Mouse (Mus musculus) olfactory bulb, adult 2 months (tissue): ENCODE results near the gene Mlkl. TPM values are rescaled to one million over a fixed set of nuclear protein-coding genes. Genes with fewer than 3 reads are reported as not detected.
"Not testable (repeated sequence)": the region's sequence is repeated elsewhere in the genome, so short reads cannot be mapped to it uniquely, and the experiment has no call there.

Experiments
- H3K27ac ChIP-seq: fragments of 200-500 bp; 2 replicates; pipeline ENCODE4 v1.5.1; 2012; ENCODE audit warnings: low read depth, low read length; ENCODE audit not compliant: insufficient read depth
- H3K4me1 ChIP-seq: fragments of 200-500 bp; 2 replicates; pipeline ENCODE4 v1.6.1; 2012; ENCODE audit warnings: low read length; ENCODE audit not compliant: control insufficient read depth, insufficient read depth
- H3K4me3 ChIP-seq: fragments of 200-500 bp; 2 replicates; pipeline ENCODE4 v1.5.1; 2012; ENCODE audit warnings: mild to moderate bottlenecking, low read depth, low read length, moderate library complexity; ENCODE audit not compliant: insufficient read depth
- CTCF ChIP-seq: fragments of 200-500 bp; IDR thresholded peaks from 2 replicates; pipeline ENCODE4 v1.5.1; 2012; ENCODE audit warnings: low read depth, mild to moderate bottlenecking, low read length, moderate library complexity; ENCODE audit not compliant: insufficient read depth
- POLR2A ChIP-seq: fragments of 200-500 bp; IDR thresholded peaks from 2 replicates; pipeline ENCODE4 v1.6.1; 2012; ENCODE audit warnings: mild to moderate bottlenecking, low read depth, low read length, moderate library complexity; ENCODE audit not compliant: insufficient read depth
- WGBS: fragments of 180-500 bp; shearing (Covaris S2); methylation state at CpG from one replicate; pipeline ENCODE4 v1.1.7; 2018; 5-methylcytosine and 5-hydroxymethylcytosine counted together
- polyA plus RNA-seq: library from polyadenylated mRNA; stranded (reverse); fragments of >200 nt; gene quantifications from 2 replicates; pipeline ENCODE4 v1.2.4, GENCODE M21; 2012; ENCODE audit warnings: low replicate concordance; ENCODE audit not compliant: missing spikeins, insufficient read depth, insufficient read length

Gene Mlkl
- polyA plus RNA-seq, 1 experiment: not detected

DNA sequence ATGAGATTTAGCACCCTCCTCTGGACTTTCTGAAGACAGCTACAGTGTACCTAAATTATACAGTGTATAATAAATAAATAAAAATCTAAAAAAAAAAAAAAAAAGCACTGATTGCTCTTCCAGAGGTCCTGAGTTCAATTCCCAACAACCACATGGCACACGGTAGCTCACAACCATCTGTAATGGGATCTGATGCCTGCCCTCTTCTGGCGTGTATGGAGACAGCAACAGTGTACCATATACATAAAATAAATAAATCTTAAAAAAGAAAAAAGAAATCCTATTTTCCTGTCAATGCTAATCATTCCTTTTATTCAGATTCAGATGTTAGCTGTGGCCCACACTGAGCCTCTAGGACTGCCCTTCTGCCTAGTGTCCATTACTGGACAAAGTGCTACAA lies 69.7 kb downstream of the Mlkl start:
- Histone ChIP-seq H3K4me3 (no peak overlapping the region), H3K4me1 (no peaks in the 10 kb centered on the region), H3K27ac (no peak overlapping the region)
- 77% methylated on average over 2 of the region's 2 CpGs for WGBS
- TF ChIP-seq POLR2A (no peak), CTCF (no peak)

DNA sequence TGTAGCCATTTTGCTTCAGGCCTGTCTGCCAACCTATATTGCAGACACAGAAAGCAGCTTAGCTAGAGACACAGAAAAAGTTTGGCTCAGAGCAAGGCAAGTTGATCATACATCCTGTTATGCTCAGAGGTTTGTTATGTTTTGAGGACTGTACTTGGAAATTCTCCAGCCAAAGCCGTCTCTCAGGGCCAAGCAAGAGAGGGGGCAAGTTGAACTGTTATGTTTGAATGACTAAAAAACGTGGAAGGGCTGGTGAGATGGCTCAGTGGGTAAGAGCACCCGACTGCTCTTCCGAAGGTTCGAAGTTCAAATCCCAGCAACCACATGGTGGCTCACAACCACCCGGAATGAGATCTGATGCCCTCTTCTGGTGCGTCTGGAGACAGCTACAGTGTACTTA lies 71.8 kb downstream of the Mlkl start:
- H3K27ac ChIP-seq, H3K4me3 ChIP-seq, H3K4me1 ChIP-seq: not testable (repeated sequence)
- WGBS: 79% methylated on average over 7 of the region's 7 CpGs

DNA sequence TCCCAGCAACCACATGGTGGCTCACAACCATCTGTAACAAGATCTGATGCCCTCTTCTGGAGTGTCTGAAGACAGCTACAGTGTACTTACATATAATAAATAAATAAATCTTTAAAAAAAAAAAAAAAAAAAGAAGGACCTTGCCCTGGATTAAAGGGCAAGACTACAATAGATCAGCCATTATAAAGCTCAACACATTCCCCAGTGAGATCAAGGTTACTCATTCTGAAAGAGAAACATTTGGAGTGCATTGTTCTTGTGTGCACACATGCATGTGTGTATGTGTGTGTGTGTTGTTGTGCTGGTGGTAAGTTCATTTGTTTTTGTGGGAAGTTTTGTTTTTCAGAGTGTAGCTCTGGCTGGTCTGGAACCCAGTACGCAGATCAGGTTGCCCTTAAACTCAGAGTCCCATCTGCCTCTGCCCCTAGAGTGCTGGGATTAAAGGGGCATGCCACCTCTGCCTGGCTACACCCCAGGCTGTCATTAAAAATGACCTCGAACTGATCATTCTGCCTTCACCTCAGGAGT lies 73.2 kb downstream of the Mlkl start:
- TF ChIP-seq POLR2A (no peak), CTCF (no peak)
- Histone ChIP-seq H3K27ac (no peak overlapping the region), H3K4me3 (no peak overlapping the region), H3K4me1 (no peaks in the 10 kb centered on the region)
- WGBS: 83% methylated on average over 2 of the region's 2 CpGs

- WGBS: 78% methylated on average over 4 of the region's 4 CpGs
These were observed 76.0 kb downstream of the Mlkl start for GRCm38 (mm10) chr8:111261981-111262381.

More at GRCm38 (mm10) chr8:111261981-111262381, 76.0 kb downstream of the Mlkl start:
- TF ChIP-seq CTCF (no peak), POLR2A (no peak)
- H3K4me1 ChIP-seq: no peaks in the 10 kb centered on the region
- no peak overlapping the region for H3K4me3 ChIP-seq
- no peak overlapping the region for H3K27ac ChIP-seq

Other genes with a start within 250 kb of the Mlkl start
- not detected in 2 replicates for gene Clec18a, start 245.8 kb downstream of the Mlkl start, polyA plus RNA-seq
- gene Pdpr, start 243.5 kb downstream of the Mlkl start, polyA plus RNA-seq: 61.5 TPM in 1 of 2 replicates, not detected in the other
- gene Glg1, start 79.0 kb downstream of the Mlkl start, polyA plus RNA-seq: 57.5 TPM in 1 of 2 replicates, not detected in the other
- gene Rfwd3, start 38.0 kb downstream of the Mlkl start, polyA plus RNA-seq: not detected in 2 replicates
- not detected in 2 replicates for gene Fa2h, start 55.6 kb upstream of the Mlkl start, polyA plus RNA-seq
- gene Wdr59, start 183.9 kb upstream of the Mlkl start, polyA plus RNA-seq: not detected in 2 replicates
- 177 TPM in 1 of 2 replicates, not detected in the other for gene Znrf1, start 197.9 kb upstream of the Mlkl start, polyA plus RNA-seq